22 mouse cellular contexts compared by ENCODE assay signal in the genomic region with DNA sequence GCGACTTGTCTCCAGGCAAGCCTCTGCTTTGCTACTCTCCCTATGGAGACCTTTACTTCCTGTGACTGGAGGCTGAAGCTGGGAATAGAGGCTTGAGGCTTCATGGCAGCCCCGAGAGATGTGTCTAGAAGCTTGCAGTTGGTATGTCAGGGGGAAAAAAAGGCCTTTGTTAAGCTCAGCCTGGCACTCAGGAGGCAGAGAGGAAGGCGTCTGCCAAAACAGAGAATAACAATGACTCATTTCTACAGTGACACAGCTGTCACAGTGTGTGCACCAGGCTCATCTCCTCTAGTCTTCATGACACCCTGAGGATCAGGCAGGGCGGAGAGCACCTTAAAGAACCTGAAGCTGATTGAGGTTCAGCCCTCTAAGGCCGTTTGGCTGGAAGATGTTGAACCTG.
DNase-seq lines count a peak whose midpoint lies in the region; ATAC-seq and TF ChIP-seq lines count a peak whose summit lies in the region.
"Had no signal": no experiment of that assay in that cellular context is flagged by ENCODE, and none has a peak within 500 bp of the region (broad histone marks: within the 10 kb centered on the region; RNA-seq: fewer than 3 reads in every experiment).

No protein-coding gene starts in this region.

- no peaks in the 10 kb centered on the region for H3K9me3 ChIP-seq in hindbrain, embryonic 12.5 days (replicated peaks)
- no peaks in the 10 kb centered on the region for H3K9me3 ChIP-seq in liver, embryonic 11.5 days (ENCODE audit: control insufficient read depth, low read length)
- H3K9me3 ChIP-seq: embryonic facial prominence, embryonic 10.5 days; G1E; limb, embryonic 15.5 days; stomach, embryonic 15.5 days had no signal

- H3K4me2 ChIP-seq in hindbrain, embryonic 12.5 days (replicated peaks), result no peak overlapping the region
- H3K4me2 ChIP-seq in liver, embryonic 11.5 days, result no peak overlapping the region
- H3K4me2 ChIP-seq: hindbrain, embryonic 14.5 days; limb, embryonic 15.5 days; stomach, embryonic 15.5 days had no signal

- H3K27ac ChIP-seq in layer of hippocampus, adult 2 months, result peak overlapping the region; percentile 43
- no peak overlapping the region for H3K27ac ChIP-seq in hindbrain, embryonic 12.5 days
- H3K27ac ChIP-seq in liver, embryonic 11.5 days (ENCODE audit: low read depth, low read length), result no peak overlapping the region
- H3K27ac ChIP-seq: embryonic facial prominence, embryonic 10.5 days; hindbrain, embryonic 14.5 days; limb, embryonic 15.5 days; stomach, embryonic 15.5 days had no signal

- H3K36me3 ChIP-seq in hindbrain, embryonic 12.5 days, result no peaks in the 10 kb centered on the region
- H3K36me3 ChIP-seq in liver, embryonic 11.5 days (ENCODE audit: control insufficient read depth, insufficient read depth, low read length), result no peaks in the 10 kb centered on the region
- H3K36me3 ChIP-seq: embryonic facial prominence, embryonic 10.5 days; G1E; limb, embryonic 15.5 days; stomach, embryonic 15.5 days had no signal

- 63% methylated on average over 5 of the region's 5 CpGs for WGBS in hindbrain, embryonic 12.5 days
- WGBS in liver, embryonic 11.5 days, result 76% methylated on average over 5 of the region's 5 CpGs

- no peaks in the 10 kb centered on the region for H3K27me3 ChIP-seq in hindbrain, embryonic 12.5 days
- H3K27me3 ChIP-seq in liver, embryonic 11.5 days (replicated peaks; ENCODE audit: control insufficient read depth, insufficient read depth, low read length), result no peaks in the 10 kb centered on the region
- H3K27me3 ChIP-seq: limb, embryonic 15.5 days; stomach, embryonic 15.5 days had no signal

- ATAC-seq in hindbrain, embryonic 12.5 days (ENCODE audit: low FRiP score), result no peak
- no peak for ATAC-seq in liver, embryonic 11.5 days (replicated peaks; ENCODE audit: low FRiP score)
- ATAC-seq: intestine, embryonic 16.5 days had no signal

- TF ChIP-seq CTCF in layer of hippocampus, adult 2 months (conservative IDR thresholded peaks at IDR 0.05), result no peak

- peak; percentile 36 to 69 for DNase-seq in frontal cortex, adult 2 months (ENCODE audit: extremely low spot score in 1 of 2, low spot score in 1 of 2)
- no peak for DNase-seq in frontal cortex, postnatal 25 days (ENCODE audit: low spot score in 2 of 2)
- DNase-seq in Muller cell, postnatal 12 days (ENCODE audit: inconsistent ontology term), result peak; percentile 73
- peak; percentile 43 to 58 for DNase-seq in layer of hippocampus, adult 2 months (ENCODE audit: low spot score in 2 of 2)
- peak; percentile 8 to 29 for DNase-seq in left cerebral cortex, adult 8-10 months (ENCODE audit: low spot score in 2 of 2)
- DNase-seq in liver, embryonic 11.5 days (ENCODE audit: low spot score), result no peak
- no peak for DNase-seq in embryo, embryonic 10.5 days (ENCODE audit: low spot score)
- DNase-seq: adrenal gland, adult 8-10 months; cerebellum, postnatal 10 days; heart, postnatal 10 days; kidney, postnatal 14 days; lung, adult 2 months; lung, postnatal 4 days; midbrain, embryonic 14.5 days had no signal

- no peak overlapping the region for H3K4me3 ChIP-seq in layer of hippocampus, adult 2 months
- H3K4me3 ChIP-seq in hindbrain, embryonic 12.5 days, result no peak overlapping the region
- no peak overlapping the region for H3K4me3 ChIP-seq in liver, embryonic 11.5 days (ENCODE audit: low read depth, low read length)
- H3K4me3 ChIP-seq: embryonic facial prominence, embryonic 10.5 days; erythroblast, embryonic 14.5 days; limb, embryonic 15.5 days; stomach, embryonic 15.5 days had no signal

- no peak overlapping the region for H3K9ac ChIP-seq in hindbrain, embryonic 12.5 days
- H3K9ac ChIP-seq in liver, embryonic 11.5 days (ENCODE audit: low read depth, low read length), result no peak overlapping the region
- H3K9ac ChIP-seq: hindbrain, embryonic 14.5 days; limb, embryonic 15.5 days; stomach, embryonic 15.5 days had no signal

- H3K4me1 ChIP-seq in hindbrain, embryonic 12.5 days, result no peaks in the 10 kb centered on the region
- no peaks in the 10 kb centered on the region for H3K4me1 ChIP-seq in liver, embryonic 11.5 days (replicated peaks; ENCODE audit: control insufficient read depth, insufficient read depth, low read length)
- H3K4me1 ChIP-seq: embryonic facial prominence, embryonic 10.5 days; limb, embryonic 15.5 days; stomach, embryonic 15.5 days had no signal

Comparison
In these comparisons a context has a peak if more than half of its experiments do, and no peak if none do; other contexts are left out.
1. DNase-seq: peak in frontal cortex, adult 2 months (2 of 2), Muller cell, postnatal 12 days (single experiment), layer of hippocampus, adult 2 months (2 of 2) and left cerebral cortex, adult 8-10 months (2 of 2); none in frontal cortex, postnatal 25 days (0 of 2), liver, embryonic 11.5 days (single experiment) and embryo, embryonic 10.5 days (single experiment).